Mouse (Mus musculus) cerebral cortex, adult 2 months (tissue): Measurements from ENCODE around the gene Acin1.

ENCODE experiments used
- WGBS: fragments of 180-500 bp; shearing (Covaris S2); methylation state at CpG from one replicate; pipeline ENCODE4 v1.1.7; 2018; 5-methylcytosine and 5-hydroxymethylcytosine counted together

Acin1 gene

GRCm38 (mm10) chr14:54686522-54687143, at the start of gene Acin1:
Gene Acin1, minus strand, starts transcription at chr14:54686931.
- WGBS: under 1% methylated on average over 44 of the region's 44 CpGs

- 69% methylated on average over 4 of the region's 4 CpGs for WGBS
Observed at GRCm38 (mm10) chr14:54735221-54735620, 48.5 kb upstream of the Acin1 start.

DNA sequence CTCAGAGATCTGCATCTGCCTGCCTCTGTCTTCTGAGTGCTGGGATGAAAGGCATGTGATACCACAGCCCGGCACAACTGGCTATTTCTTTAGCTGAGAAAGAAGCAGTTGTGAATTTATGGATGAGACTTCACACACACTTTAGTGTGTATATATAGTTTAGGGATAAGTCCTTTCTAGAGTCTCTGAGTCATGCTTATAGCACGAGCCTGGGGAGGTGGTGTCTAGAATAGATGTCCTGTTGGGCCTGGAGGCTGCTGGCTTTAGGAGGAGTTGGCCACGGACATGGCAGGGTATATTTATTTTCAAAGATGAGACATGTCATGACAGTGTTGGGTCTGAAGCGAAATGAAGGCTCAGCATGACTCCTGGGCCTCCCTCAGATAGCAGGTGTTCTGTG, 47.3 kb upstream of the Acin1 start:
- 55% methylated on average over 4 of the region's 4 CpGs for WGBS

GRCm38 (mm10) chr14:54732206-54732605, 45.5 kb upstream of the Acin1 start:
- 53% methylated on average over 8 of the region's 8 CpGs for WGBS

GRCm38 (mm10) chr14:54730305-54730704, 43.6 kb upstream of the Acin1 start:
- WGBS: 55% methylated on average over 6 of the region's 6 CpGs

GRCm38 (mm10) chr14:54728823-54729653, 42.3 kb upstream of the Acin1 start:
- WGBS: 47% methylated on average over 13 of the region's 13 CpGs

DNA sequence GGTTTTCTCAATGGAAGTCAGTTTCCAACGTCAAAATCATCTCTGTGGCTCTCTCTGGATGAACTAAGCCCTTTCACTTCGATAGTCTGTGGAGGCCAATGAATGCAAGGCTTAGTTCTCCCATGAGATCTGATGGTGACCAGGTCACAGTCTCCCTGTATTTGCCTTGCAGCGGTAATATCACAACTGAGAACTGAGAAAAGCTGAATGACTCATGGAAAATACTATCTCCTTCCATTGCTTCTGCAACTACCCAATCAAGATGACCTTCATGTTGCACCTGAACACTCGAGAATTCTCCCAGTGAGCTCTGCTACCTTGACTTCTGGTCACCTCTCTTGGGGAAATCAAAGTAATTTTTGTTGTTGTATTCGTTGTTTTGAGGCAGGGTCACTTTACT, 40.8 kb upstream of the Acin1 start:
- 78% methylated on average over 5 of the region's 5 CpGs for WGBS

GRCm38 (mm10) chr14:54724049-54724448, 37.3 kb upstream of the Acin1 start:
- whole genome bisulfite sequencing: 71% methylated on average over 6 of the region's 6 CpGs

- 60% methylated on average over 10 of the region's 10 CpGs for WGBS
Observed at GRCm38 (mm10) chr14:54721711-54722110, 35.0 kb upstream of the Acin1 start.

- WGBS: 91% methylated on average over 7 of the region's 7 CpGs
Observed at GRCm38 (mm10) chr14:54720654-54721350, 34.1 kb upstream of the Acin1 start.

DNA sequence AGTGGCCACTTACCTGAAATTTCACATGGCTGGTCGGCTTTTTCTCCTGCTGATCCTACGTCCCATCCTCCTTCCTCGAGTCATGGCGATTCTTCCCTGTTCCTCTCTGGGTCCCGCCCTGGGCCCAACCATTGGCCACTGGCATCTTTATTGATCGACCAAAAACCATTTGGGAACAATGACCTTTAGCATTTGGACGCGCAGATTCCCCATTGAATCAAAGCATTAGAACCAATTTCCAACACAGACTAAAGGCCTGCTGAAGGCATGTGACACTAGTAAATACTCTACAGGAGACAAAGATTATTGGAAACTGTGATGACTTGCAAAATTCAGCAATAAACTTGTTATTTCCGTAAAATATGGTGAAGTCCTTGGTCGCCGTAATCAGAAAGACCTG, 33.3 kb upstream of the Acin1 start:
- WGBS: 94% methylated on average over 11 of the region's 11 CpGs

DNA sequence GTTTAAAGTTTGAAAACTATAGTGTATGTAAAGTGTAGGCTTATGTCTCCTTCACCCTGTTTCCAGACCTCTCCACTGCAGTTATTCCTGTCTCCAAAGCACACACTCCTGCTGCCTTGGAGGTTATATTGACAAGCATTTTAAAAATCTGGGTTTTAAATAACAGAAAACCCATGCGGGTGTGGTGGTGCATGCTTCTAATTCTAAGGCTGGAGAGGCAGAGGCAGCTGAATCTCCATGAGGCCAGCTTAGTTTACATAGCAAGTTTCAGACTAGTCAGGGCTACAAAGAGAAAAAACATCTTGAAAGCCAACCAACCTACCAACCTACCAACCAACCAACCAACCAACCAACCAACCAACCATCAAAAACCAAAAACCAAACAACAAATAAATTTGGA, 28.7 kb upstream of the Acin1 start:
- 46% methylated on average over 1 of the region's 1 CpGs for WGBS

DNA sequence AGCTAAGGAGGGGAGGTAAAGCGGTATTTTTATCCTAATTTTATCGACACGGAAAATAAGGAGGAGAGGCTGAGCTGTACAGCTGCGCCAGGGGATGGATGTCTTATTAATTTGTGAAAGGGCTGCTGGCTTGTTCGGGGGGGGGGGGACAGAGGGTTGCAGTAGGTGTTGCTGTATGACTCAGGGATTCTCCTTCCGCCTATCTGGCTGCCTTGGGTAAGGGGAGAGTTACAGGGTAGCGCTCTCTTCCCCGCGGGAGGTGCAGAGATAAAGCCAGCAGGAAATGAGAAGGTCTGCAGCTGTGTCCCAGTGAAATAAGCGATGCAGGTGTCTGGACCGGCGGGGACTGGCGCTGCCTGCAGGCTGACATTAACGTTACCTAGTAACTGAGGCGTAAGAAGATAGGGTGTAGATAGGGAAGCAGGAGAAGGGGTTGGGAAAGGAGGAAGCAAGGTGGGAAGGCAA, 27.9 kb upstream of the Acin1 start:
- WGBS: 1% methylated on average over 15 of the region's 15 CpGs

- WGBS: under 1% methylated on average over 13 of the region's 13 CpGs
Observed at GRCm38 (mm10) chr14:54714121-54714520, 27.4 kb upstream of the Acin1 start.

DNA sequence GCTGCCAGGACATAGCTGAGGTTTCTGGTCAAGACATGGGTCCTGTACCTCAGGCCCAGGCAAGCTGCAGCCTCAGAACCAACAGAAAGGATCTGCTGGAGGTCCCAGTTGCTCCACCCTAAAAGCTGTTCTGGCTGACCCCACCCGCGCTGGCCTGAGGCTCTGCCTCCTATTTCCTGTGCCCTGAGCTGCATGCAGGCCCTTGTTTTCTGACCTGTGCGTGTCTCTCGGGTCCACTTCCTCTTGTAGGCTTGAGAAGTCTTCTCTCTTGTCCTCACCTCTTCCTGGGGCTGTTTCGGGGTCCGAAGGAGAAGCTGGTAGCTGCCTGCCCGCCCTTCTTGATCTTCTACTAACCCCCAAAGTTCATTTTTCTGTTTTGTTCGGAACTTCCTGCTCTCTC, 26.1 kb upstream of the Acin1 start:
- WGBS: 73% methylated on average over 8 of the region's 8 CpGs

DNA sequence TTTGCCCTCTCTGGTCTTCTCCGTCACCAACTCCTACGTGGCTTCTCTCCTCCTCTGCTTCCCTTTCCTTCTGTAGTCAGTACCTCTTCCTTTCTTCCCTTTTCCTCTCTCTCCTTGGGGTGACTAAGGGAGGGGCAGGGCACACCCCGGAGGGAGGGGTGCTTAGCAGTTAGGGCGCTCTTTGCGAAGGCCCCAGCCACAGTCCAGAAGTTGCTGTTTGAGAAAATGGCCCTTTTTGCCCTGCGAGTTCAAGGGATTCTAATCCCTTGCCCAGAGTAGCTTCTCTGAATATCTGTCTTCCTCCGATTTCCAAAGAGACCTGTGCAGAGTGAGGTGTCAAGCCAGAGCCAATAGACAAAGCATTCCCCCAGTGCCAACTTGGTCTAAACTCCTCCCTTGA, 25.3 kb upstream of the Acin1 start, which contains the start of gene Cebpe:
TSS of gene Cebpe (minus strand) at position 101 of the 400 bp plus-strand sequence.
- WGBS: 91% methylated on average over 7 of the region's 7 CpGs

DNA sequence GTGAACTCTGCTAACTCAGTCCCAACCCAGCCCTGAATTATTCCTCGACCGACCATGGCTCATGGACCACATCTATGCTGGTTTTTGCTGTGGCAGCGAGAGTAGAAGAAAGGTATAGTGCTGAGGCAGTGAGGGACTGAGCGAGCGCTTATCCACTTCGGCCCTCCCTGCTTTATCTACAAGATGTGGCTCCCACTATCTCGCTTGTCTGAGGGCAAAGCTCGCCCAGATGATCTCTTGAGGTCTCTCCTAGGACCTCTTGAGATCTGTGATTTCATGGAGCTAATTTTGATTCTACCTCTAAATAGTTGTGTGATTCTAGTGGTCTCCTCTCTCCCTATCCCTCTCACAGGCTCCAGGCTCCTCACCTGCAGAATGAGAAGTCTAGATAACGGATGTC, 22.3 kb upstream of the Acin1 start:
- WGBS: 92% methylated on average over 9 of the region's 9 CpGs

DNA sequence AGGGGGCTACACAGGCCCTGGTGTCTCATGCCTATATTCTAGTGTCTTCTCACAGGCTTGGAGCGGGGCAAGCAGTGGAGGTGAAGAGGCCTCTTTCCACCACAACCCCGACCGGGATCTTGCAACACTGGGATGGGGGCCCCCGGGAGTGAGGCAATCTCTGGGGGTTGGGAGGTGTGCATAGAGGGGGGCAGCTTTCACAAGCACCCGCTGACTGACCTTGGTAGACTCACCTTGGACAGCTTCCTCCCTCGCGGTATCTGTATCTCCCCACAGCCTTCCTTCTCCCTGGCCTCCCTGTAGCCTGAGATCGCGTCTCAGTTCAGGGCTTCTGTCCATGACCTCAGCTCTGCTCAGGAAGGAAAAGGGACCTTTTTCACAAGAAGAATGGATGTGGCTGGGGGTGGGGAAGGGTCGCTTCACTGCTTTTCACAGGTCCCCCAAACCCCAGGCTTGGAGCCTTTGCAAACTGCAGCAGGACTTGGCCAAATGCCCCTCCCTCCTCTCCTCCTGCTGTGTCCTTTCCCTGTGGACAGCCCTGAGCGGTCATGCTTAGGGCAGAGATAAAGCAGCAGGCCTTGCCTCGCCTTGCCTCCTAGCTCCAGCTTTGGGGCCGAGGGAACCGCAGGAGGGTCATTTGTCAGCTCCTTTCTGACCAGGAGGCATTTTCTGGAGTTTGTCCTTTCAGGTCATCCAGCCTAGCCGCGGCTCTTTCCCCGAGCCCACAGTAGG, 20.0 kb upstream of the Acin1 start:
- WGBS: 72% methylated on average over 17 of the region's 17 CpGs

- 71% methylated on average over 5 of the region's 5 CpGs for WGBS
Observed at GRCm38 (mm10) chr14:54705844-54706243, 19.1 kb upstream of the Acin1 start.

DNA sequence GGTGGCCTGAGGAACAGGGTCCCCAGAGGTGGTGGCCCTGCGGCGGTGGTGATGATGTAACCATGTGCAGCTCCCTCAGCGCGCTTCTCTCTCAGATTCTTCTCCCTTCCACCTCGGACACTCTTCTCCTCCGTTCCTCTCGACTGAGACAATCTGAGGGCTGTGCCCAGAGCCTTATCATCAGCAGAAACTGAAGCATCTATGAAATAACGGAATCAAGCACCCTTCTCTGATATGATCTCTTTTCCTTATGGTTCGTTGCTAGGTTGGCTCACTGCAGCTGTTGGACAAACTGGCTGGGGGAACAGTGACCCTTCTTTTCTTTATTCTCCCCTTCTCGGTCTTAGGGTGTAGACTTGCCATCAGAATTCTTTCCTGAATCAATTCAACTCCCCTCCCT, 16.5 kb upstream of the Acin1 start:
- 73% methylated on average over 10 of the region's 10 CpGs for WGBS

- 15% methylated on average over 6 of the region's 6 CpGs for WGBS
Observed at GRCm38 (mm10) chr14:54701298-54701697, 14.6 kb upstream of the Acin1 start.

DNA sequence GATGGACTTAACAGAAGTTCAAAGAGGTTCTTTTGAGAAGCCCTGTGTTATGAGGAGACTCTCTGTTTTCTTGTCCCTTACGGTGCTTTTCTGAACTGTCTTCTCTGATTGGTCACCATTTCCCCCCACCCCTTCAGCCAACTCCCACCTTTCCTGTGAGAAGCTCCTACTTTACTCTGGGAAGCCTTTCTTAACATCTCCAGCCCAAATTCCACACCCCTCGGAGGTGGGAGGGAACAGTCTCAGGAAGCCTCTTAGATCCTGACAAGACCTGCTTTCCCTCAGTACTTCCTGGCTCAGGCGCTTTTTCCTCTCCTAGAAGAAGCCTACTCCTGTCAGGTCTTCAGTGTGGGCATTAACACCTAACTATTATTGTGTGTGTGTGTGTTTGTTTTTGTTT, 12.9 kb upstream of the Acin1 start:
- WGBS: 61% methylated on average over 3 of the region's 3 CpGs
